Mouse (Mus musculus) E14TG2a.4 (cell line): ENCODE measurements around the gene Slc17a8.

Experiments
- CTCF ChIP-seq: conservative IDR thresholded peaks from 2 replicates; pipeline ENCODE4 v1.5.1; 2014; ENCODE audit warnings: low read length
- NANOG ChIP-seq: IDR thresholded peaks from 2 replicates; pipeline ENCODE4 v1.6.1; 2014; ENCODE audit warnings: borderline replicate concordance, low read length, mixed read lengths

DNA sequence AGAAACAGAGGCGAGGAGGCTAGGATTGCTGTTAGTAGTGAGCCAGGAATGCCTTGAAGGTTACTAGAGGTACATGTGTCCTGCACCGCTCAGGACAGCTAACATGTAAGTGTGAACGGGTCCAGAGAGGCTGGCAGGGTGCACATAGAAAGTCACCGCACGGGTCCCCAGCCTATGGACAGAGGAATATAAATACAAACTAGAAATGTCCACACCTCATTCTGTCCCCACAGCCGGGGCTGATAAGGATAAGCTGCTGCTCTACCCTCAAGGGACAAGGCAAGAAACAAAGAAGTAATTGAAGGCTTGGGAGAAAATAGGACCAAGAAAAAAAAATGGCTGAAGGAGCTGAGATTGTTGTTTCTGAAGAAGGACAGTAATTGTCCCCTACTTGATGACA, 77.2 kb downstream of the Slc17a8 start:
- TF ChIP-seq CTCF (no peak), NANOG (no peak)
